Mouse (Mus musculus): Measurements from ENCODE around the gene Morn5.

The Morn5 gene

GRCm38 (mm10) chr2:36104956-36105741 lies 55.9 kb downstream of the Morn5 start, which contains the start of gene Lhx6:
Gene Lhx6 (minus strand): TSS chr2:36105408.
- DNase-seq, result peak; percentile 55

GRCm38 (mm10) chr2:36108615-36109014 lies 59.4 kb downstream of the Morn5 start:
- no peak for DNase-seq

GRCm38 (mm10) chr2:36112632-36113031 lies 63.4 kb downstream of the Morn5 start:
- no peak for DNase-seq

GRCm38 (mm10) chr2:36126795-36127429 lies 77.7 kb downstream of the Morn5 start:
- no peak for DNase-seq

GRCm38 (mm10) chr2:36127973-36128372 lies 78.7 kb downstream of the Morn5 start:
- DNase-seq, result no peak

- DNase-seq, result no peak
These were observed 79.8 kb downstream of the Morn5 start for GRCm38 (mm10) chr2:36129051-36129450.

Data from kidney, postnatal 10 days (tissue).